Mouse (Mus musculus) layer of hippocampus, postnatal 25 days (tissue): ENCODE results near the gene Dnaaf5. TPM values are rescaled to one million over a fixed set of nuclear protein-coding genes. Genes with fewer than 3 reads are reported as not detected.

Source experiments
- DNase-seq, 2 experiments: peaks; one replicate each; pipeline ENCODE4 v3.0.0; 2022; ENCODE audit warnings: mixed read lengths in 2 of 2, low spot score in 1 of 2; ENCODE audit errors: extremely low spot score in 1 of 2
- total RNA-seq, 2 experiments: library from RNA; stranded (reverse); gene quantifications; 2 replicates each; pipeline ENCODE4 v1.2.3; 2021

The Dnaaf5 gene
- total RNA-seq, 2 experiments from 2014 or later = 6.8 to 7.6 TPM

DNA sequence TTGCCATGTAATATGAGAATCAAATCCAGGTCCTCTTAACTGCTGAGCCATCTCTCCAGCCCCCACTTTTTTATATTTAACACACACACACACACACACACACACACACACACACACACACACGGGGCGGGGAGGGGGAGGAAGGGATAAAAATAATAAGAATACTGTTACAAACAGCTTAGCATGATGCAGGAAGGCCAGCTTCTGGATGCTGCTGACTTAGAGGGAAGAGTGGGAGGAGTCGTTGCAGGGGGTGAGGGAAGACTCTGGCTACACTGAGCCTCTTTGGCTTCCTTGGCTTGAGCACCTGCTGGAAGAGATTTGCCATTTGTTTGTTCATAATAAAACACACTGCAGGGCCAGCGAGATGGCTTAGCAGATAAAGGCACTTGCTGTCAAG lies 34.9 kb downstream of the Dnaaf5 start:
- no peak for DNase-seq

DNA sequence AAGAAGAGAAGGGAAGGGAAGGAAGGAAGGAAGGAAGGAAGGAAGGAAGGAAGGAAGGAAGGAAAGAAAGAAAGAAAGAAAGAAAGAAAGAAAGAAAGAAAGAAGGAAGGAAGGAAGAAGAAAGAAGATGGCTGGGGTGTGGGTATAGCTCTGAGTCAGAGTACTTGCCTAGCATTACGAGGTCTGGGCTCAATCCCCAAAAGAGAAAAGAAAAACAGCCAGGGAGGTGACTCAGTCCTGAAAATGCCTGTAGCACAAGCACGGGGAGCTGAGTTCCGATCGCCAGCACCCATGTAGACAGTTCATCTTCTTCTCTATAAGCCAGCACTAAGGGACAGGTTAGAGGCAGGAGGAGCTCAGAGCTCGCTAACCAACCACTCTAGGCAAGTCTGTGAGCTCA lies 39.7 kb downstream of the Dnaaf5 start:
- DNase-seq = no peak

GRCm38 (mm10) chr5:139190958-139191357 lies 40.9 kb downstream of the Dnaaf5 start:
- DNase-seq = no peak

GRCm38 (mm10) chr5:139198779-139199178 lies 48.8 kb downstream of the Dnaaf5 start:
- no peak for DNase-seq

DNA sequence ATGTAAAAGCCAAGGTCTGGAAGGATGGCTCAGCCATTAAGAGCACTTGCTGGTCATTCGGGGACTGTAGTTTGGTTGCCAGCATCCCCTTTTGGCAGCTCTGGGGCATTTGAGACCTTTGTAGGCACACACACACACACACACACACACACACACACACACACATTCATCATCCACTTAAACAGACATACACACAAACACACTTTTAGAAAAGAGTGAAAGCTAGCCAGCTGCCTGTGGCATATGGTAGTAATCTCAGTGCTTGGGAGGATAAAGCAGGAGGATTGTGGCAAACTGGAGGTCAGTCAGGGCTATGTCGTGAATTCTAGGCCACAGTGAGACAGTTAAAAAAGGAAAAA lies 49.6 kb downstream of the Dnaaf5 start:
- no peak for DNase-seq

DNA sequence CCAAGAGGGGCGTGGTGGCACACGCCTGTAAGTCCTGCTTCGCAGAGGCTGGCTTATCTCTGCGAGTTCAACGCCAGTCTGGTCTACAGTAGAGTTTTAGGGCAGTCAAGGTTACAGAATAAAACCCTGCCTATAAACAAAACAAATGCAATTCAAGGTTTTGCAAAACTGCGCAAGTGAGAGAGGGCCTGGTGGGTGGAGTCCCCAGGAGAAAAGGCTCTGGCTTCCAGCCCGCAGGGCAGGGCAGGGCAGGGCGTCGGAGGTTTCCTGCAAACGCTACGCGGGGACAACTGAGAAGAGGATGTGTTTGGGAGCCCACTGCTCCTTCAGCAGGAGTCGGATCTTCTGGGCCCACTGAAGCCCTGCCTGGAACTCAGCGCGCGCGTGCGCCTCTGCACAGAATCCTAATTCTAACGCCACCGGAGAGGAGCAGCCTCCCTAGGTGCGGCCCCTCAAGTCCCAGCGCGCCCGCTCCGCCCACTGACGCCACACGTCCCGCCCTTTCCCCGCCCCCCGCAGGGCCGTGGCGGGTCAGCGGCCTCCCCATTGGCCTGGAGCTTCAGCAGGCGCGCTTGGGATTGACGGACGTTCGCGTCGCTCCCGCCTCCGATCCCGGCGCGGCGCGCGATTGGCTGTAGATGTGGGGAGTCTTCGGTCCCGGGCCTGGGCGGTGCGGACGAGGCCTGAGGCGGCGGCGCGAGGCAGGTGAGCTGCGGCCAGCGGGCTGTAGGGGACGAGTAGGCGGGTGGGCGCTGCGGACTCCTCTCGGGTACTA lies 50.2 kb downstream of the Dnaaf5 start, which contains the start of gene Sun1:
Gene Sun1 (plus strand): TSS at position 643 of the 775 bp plus-strand sequence.
- peak; percentile 93 to 97 for DNase-seq

DNA sequence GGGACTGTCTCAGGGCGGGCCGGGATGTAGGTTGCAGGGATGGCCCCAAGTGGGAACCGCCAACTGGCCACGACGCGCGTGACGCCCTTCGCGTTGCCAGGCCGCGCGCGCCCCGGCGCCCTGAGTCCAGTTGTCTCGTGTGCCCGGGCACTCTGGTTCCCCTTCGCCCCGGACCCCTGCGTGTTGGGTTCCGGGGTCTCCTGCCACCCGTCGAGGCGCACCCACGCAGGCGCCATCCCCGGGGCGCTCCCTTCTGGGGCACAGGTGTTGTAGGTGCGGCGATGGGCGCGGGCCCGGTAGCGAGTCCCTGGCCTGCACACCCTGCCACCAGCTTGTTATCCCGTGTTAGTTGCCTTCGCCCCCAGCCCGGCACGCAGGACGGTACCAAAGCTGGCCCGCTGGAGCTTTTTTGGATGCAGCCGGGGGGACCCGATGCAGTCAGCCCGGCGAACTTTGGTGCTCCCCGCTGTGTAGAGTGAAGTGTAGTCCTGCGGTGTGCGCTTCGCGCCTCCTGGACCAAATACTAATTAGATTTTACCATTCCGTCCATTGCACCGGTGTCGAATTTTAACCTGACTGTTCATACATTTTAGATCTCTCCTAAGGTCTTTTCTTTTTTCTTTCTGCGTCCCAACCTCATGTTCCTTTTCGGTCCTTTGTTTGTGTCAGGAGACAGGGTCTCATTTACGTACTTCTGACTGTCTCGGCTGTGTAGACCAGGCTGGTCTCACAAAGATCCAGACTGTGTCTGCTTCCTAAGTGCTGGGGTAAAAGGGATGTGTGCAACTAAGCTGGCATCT lies 50.9 kb downstream of the Dnaaf5 start:
- DNase-seq = peak in 1 of 2 experiments; percentile 28

DNA sequence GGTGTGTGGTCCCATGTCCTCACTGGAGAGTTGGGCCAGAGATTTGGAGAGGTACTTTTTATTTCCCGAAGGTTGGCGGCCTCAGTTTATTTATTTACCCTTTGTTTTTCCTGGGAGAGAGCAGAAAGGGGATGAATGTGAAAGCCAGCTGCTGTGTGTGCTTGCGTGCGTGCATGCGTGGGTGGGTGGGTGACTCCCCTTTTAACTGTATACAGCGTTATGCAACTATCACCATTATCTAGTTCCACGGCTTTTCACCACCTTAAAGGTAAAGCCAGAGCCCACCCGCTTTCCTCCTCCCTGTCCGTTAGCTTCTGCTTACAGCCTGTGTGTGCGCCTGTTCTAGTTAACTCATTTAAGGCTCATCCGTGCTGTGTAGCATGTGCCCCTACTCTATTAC lies 52.1 kb downstream of the Dnaaf5 start:
- no peak for DNase-seq

DNA sequence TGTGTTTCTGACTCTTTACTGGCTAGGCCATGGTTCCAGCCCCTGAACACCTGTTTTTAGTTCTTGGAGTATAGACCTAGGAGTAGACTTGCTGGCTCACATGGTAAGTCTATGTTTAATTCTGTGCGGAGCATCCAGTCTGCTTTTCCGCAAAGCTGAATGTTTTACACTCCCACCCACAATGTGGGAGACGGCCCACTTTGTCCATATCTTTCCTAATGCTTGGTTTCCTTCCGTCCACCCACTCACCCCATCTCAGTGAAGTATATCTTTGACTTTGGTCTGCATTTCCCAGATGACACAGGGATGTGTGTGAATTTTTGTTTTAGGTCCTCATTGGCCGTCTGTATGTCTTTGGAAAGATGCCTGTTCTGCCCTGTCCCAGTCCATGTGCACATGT lies 53.3 kb downstream of the Dnaaf5 start:
- DNase-seq = no peak

- DNase-seq = no peak
Observed at GRCm38 (mm10) chr5:139206081-139206480, 56.1 kb downstream of the Dnaaf5 start.

GRCm38 (mm10) chr5:139206525-139206924 lies 56.5 kb downstream of the Dnaaf5 start:
- no peak for DNase-seq

- DNase-seq = no peak
Observed at GRCm38 (mm10) chr5:139208183-139208582, 58.2 kb downstream of the Dnaaf5 start.

DNA sequence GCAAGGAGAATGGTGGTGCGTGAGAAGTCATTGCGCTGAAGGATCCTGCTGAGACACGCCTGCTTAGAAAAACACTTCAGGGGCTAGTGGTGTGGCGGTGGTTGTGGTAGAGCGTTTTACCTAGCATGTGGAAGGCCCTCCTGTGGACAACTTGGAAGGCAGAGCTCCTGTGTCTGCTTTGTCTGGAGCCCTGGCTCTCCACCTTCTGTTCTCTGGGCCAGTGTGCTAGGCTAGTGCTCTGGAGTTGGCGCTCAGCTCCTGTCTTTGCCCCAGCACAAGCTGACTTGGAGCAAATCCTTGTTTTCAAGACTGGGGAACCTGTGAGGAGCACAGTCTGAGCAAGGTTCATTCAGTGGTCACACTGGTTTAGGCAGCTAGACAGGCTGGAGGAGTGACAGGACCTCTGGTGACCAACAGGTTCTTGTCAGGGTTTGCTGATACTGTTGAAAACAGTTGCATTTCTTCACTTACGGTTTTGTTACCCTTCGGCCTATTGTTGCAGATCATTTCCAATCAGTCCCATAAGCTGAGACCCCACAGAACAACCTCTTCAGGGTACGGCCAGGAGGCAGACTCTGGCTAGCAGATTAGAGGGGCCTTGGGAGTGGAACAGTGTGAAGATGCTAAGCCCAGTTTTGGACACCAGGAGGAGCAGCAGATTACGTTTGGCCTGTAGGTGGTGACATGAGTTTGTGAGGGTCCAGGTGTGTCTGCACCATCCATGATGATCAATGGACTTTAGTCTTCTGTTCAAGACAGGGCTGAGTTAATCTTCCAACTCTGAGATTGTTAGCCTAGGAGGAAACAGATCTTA lies 59.1 kb downstream of the Dnaaf5 start:
- no peak for DNase-seq

- no peak for DNase-seq
Observed at GRCm38 (mm10) chr5:139209685-139210026, 59.6 kb downstream of the Dnaaf5 start.

GRCm38 (mm10) chr5:139211737-139212385 lies 61.8 kb downstream of the Dnaaf5 start:
- DNase-seq = no peak

DNA sequence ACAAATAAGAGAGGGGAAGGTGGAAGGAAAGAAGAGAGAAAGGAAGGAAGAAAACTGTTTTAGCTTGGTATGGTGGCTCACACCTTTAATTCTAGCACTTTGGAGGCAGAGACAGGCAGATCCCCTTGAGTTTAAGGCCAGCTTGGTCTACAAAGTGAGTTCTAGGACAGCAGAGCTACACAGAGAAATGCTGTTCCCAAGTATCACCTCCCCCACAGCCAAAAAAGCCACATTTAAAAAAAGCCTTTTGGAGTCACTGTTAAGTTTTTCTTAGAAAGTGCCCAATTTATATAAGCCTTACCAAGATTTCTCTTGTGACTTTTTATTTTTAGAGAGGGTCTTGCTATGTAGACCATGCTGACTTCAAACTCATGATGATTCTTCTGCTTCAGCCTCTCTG lies 64.3 kb downstream of the Dnaaf5 start:
- DNase-seq = no peak

DNA sequence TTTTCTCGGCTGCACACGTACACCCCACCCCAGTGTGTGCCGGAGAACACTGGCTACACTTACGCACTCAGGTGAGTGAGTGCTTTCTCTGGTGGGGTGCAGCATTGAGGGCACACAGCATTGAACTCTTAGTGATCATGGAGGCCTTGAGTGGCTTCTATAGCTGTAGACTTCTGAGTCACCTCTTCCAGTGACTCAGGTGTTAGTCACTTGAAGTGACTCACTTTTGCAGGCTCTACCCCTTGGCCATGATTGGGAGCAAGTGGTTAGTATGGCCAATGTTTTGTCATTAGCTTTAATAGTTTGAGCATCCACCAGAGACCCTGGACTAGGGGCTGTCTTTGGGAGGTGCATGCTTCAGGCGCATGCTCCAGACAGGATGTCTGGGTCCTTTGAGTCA lies 65.2 kb downstream of the Dnaaf5 start:
- DNase-seq = no peak

GRCm38 (mm10) chr5:139216121-139216520 lies 66.1 kb downstream of the Dnaaf5 start:
- no peak for DNase-seq

DNA sequence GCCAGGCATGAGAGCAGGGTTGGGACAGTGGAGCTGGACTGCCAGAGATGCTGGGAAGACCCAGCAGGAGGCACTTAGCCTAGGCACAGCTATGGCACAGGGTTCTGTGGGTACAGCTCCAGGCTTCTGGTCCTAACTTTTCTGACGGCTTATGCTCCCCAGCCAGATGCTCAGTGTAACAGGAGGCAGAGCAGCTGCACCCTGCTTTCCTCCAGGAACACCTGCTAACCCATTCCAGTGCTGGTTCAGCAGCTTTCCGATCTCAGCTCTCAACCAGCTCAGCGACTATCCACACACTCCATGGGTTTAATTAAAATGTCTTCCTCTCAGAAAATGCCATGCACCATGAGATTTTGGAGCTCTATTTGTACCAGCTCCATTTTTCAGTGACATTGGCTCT lies 66.8 kb downstream of the Dnaaf5 start:
- no peak for DNase-seq

- DNase-seq = no peak
Observed at GRCm38 (mm10) chr5:139220006-139220515, 70.0 kb downstream of the Dnaaf5 start.
